Mouse (Mus musculus): ENCODE data around the gene Fanci. TPM values are rescaled to one million over a fixed set of nuclear protein-coding genes. Genes with fewer than 3 reads are reported as not detected.

The Fanci gene
- total RNA-seq, 1 experiment = 33.0 TPM

- H3K36me3 ChIP-seq (ENCODE audit: control insufficient read depth, insufficient read depth, low read length, poor library complexity, severe bottlenecking) = peaks cover 44% of the 10 kb centered on the region
- peaks cover 9 to 12% of the 10 kb centered on the region in 2 experiments; a peak in 3 of 4 replicates for H3K4me1 ChIP-seq (ENCODE audit: control insufficient read depth in 2 of 2, insufficient read depth in 2 of 2, low read length in 2 of 2, poor library complexity in 1 of 2)
- no peaks in the 10 kb centered on the region for H3K9me3 ChIP-seq (ENCODE audit: control insufficient read depth, insufficient read depth, low read depth, low read length)
- no peak overlapping the region for H3K9ac ChIP-seq (ENCODE audit: insufficient read depth, low read depth, low read length, poor library complexity, severe bottlenecking)
- no peak overlapping the region for H3K4me3 ChIP-seq (ENCODE audit: insufficient read depth in 1 of 2, low read depth in 1 of 2, low read length in 2 of 2, poor library complexity in 1 of 2, severe bottlenecking in 1 of 2)
- no peak for TF ChIP-seq HCFC1 (IDR thresholded peaks at IDR 0.05; ENCODE audit: borderline replicate concordance, insufficient read depth, low read length)
- 0 out of 2 replicates have a peak, but pooled peaks have one; percentile 4 for TF ChIP-seq MAFK (IDR thresholded peaks at IDR 0.05; ENCODE audit: insufficient read depth, low read depth, low read length)
- TF ChIP-seq CHD2 (IDR thresholded peaks at IDR 0.05; ENCODE audit: low read depth, low read length) = peak; percentile 67; the same call in 1 of the 2 replicates
- TF ChIP-seq ZNF384 (IDR thresholded peaks at IDR 0.05; ENCODE audit: low read depth, low read length) = no peak
- TF ChIP-seq ZC3H11A (IDR thresholded peaks at IDR 0.05; ENCODE audit: borderline replicate concordance, low read depth, low read length) = no peak
- peak overlapping the region; percentile 1; the same call in 1 of the 2 replicates for H3K27ac ChIP-seq (ENCODE audit: insufficient read depth, low read depth, low read length, poor library complexity, severe bottlenecking)
- in situ Hi-C loops (cut with MboI; ENCODE audit: low sequenced_read_pairs in 2 of 2, unreplicated experiment in 2 of 2) = no loop called here
- DNase-seq (ENCODE audit: low read depth, low spot score) = peak; percentile 49
Observed at GRCm38 (mm10) chr7:79428243-79428642, 36.5 kb downstream of the Fanci start.

GRCm38 (mm10) chr7:79440035-79440434, 48.3 kb downstream of the Fanci start:
- no peak for TF ChIP-seq MAFK (IDR thresholded peaks at IDR 0.05; ENCODE audit: insufficient read depth, low read depth, low read length)
- TF ChIP-seq ZC3H11A (IDR thresholded peaks at IDR 0.05; ENCODE audit: borderline replicate concordance, low read depth, low read length) = no peak
- TF ChIP-seq ZNF384 (IDR thresholded peaks at IDR 0.05; ENCODE audit: low read depth, low read length) = no peak
- no peak for TF ChIP-seq HCFC1 (IDR thresholded peaks at IDR 0.05; ENCODE audit: borderline replicate concordance, insufficient read depth, low read length)
- no peak for TF ChIP-seq CHD2 (IDR thresholded peaks at IDR 0.05; ENCODE audit: low read depth, low read length)
- peaks cover 36% of the 10 kb centered on the region for H3K36me3 ChIP-seq (ENCODE audit: control insufficient read depth, insufficient read depth, low read length, poor library complexity, severe bottlenecking)
- in situ Hi-C loops (cut with MboI; ENCODE audit: low sequenced_read_pairs in 2 of 2, unreplicated experiment in 2 of 2) = no loop called here

GRCm38 (mm10) chr7:79447048-79447447, 55.3 kb downstream of the Fanci start:
- in situ Hi-C loops (cut with MboI; ENCODE audit: low sequenced_read_pairs in 2 of 2, unreplicated experiment in 2 of 2) = no loop called here
- H3K36me3 ChIP-seq (ENCODE audit: control insufficient read depth, insufficient read depth, low read length, poor library complexity, severe bottlenecking) = peaks cover 57% of the 10 kb centered on the region
- no peak overlapping the region for H3K27ac ChIP-seq (ENCODE audit: insufficient read depth, low read depth, low read length, poor library complexity, severe bottlenecking)

More at GRCm38 (mm10) chr7:79440035-79440434, 48.3 kb downstream of the Fanci start:
- H3K9me3 ChIP-seq (ENCODE audit: control insufficient read depth, insufficient read depth, low read depth, low read length) = no peaks in the 10 kb centered on the region
- H3K4me3 ChIP-seq (ENCODE audit: insufficient read depth in 1 of 2, low read depth in 1 of 2, low read length in 2 of 2, poor library complexity in 1 of 2, severe bottlenecking in 1 of 2) = no peak overlapping the region
- H3K4me1 ChIP-seq (ENCODE audit: control insufficient read depth in 2 of 2, insufficient read depth in 2 of 2, low read length in 2 of 2, poor library complexity in 1 of 2) = peaks cover 0 to 5% of the 10 kb centered on the region in 2 experiments; a peak in 1 of 4 replicates
- DNase-seq (ENCODE audit: low read depth, low spot score) = no peak
- no peak overlapping the region; the same call in 1 of the 2 replicates for H3K27ac ChIP-seq (ENCODE audit: insufficient read depth, low read depth, low read length, poor library complexity, severe bottlenecking)
- no peak overlapping the region for H3K9ac ChIP-seq (ENCODE audit: insufficient read depth, low read depth, low read length, poor library complexity, severe bottlenecking)

GRCm38 (mm10) chr7:79447486-79447885, 55.8 kb downstream of the Fanci start:
- Histone ChIP-seq H3K36me3 (ENCODE audit: control insufficient read depth, insufficient read depth, low read length, poor library complexity, severe bottlenecking) (peaks cover 62% of the 10 kb centered on the region), H3K4me1 (ENCODE audit: control insufficient read depth in 2 of 2, insufficient read depth in 2 of 2, low read length in 2 of 2, poor library complexity in 1 of 2) (no peaks in the 10 kb centered on the region)
- in situ Hi-C loops (cut with MboI; ENCODE audit: low sequenced_read_pairs in 2 of 2, unreplicated experiment in 2 of 2) = no loop called here

More at GRCm38 (mm10) chr7:79447048-79447447, 55.3 kb downstream of the Fanci start:
- Histone ChIP-seq H3K9me3 (ENCODE audit: control insufficient read depth, insufficient read depth, low read depth, low read length) (no peaks in the 10 kb centered on the region), H3K4me3 (ENCODE audit: insufficient read depth in 1 of 2, low read depth in 1 of 2, low read length in 2 of 2, poor library complexity in 1 of 2, severe bottlenecking in 1 of 2) (no peak overlapping the region), H3K9ac (ENCODE audit: insufficient read depth, low read depth, low read length, poor library complexity, severe bottlenecking) (no peak overlapping the region), H3K4me1 (ENCODE audit: control insufficient read depth in 2 of 2, insufficient read depth in 2 of 2, low read length in 2 of 2, poor library complexity in 1 of 2) (no peaks in the 10 kb centered on the region)
- no peak for TF ChIP-seq CHD2 (IDR thresholded peaks at IDR 0.05; ENCODE audit: low read depth, low read length)
- TF ChIP-seq HCFC1 (IDR thresholded peaks at IDR 0.05; ENCODE audit: borderline replicate concordance, insufficient read depth, low read length) = no peak
- TF ChIP-seq ZC3H11A (IDR thresholded peaks at IDR 0.05; ENCODE audit: borderline replicate concordance, low read depth, low read length) = no peak
- no peak for TF ChIP-seq ZNF384 (IDR thresholded peaks at IDR 0.05; ENCODE audit: low read depth, low read length)
- no peak for TF ChIP-seq MAFK (IDR thresholded peaks at IDR 0.05; ENCODE audit: insufficient read depth, low read depth, low read length)
- DNase-seq (ENCODE audit: low read depth, low spot score) = no peak

More at GRCm38 (mm10) chr7:79447486-79447885, 55.8 kb downstream of the Fanci start:
- Histone ChIP-seq H3K9ac (ENCODE audit: insufficient read depth, low read depth, low read length, poor library complexity, severe bottlenecking) (no peak overlapping the region), H3K4me3 (ENCODE audit: insufficient read depth in 1 of 2, low read depth in 1 of 2, low read length in 2 of 2, poor library complexity in 1 of 2, severe bottlenecking in 1 of 2) (no peak overlapping the region), H3K27ac (ENCODE audit: insufficient read depth, low read depth, low read length, poor library complexity, severe bottlenecking) (no peak overlapping the region), H3K9me3 (ENCODE audit: control insufficient read depth, insufficient read depth, low read depth, low read length) (no peaks in the 10 kb centered on the region)
- TF ChIP-seq MAFK (IDR thresholded peaks at IDR 0.05; ENCODE audit: insufficient read depth, low read depth, low read length) = no peak
- TF ChIP-seq ZNF384 (IDR thresholded peaks at IDR 0.05; ENCODE audit: low read depth, low read length) = no peak
- TF ChIP-seq ZC3H11A (IDR thresholded peaks at IDR 0.05; ENCODE audit: borderline replicate concordance, low read depth, low read length) = no peak
- TF ChIP-seq HCFC1 (IDR thresholded peaks at IDR 0.05; ENCODE audit: borderline replicate concordance, insufficient read depth, low read length) = no peak
- no peak for TF ChIP-seq CHD2 (IDR thresholded peaks at IDR 0.05; ENCODE audit: low read depth, low read length)
- no peak for DNase-seq (ENCODE audit: low read depth, low spot score)

Measured in ES-E14 (cell line).